Mouse (Mus musculus) testis, adult 2 months (tissue): ENCODE results near the gene Lad1. TPM values are rescaled to one million over a fixed set of nuclear protein-coding genes. Genes with fewer than 3 reads are reported as not detected.
A peak's percentile ranks its signal among the peaks of the same experiment; 100 is the strongest.

Source experiments
- H3K27ac ChIP-seq: fragments of 200-500 bp; 2 replicates; pipeline ENCODE4 v1.5.1; 2012; ENCODE audit warnings: low read depth, low read length; ENCODE audit not compliant: control insufficient read depth, insufficient read depth
- H3K27me3 ChIP-seq: fragments of 200-500 bp; 2 replicates; pipeline ENCODE4 v1.6.1; 2012; ENCODE audit warnings: mild to moderate bottlenecking, low read length, moderate library complexity; ENCODE audit not compliant: control insufficient read depth, insufficient read depth
- H3K36me3 ChIP-seq: fragments of 200-500 bp; 2 replicates; pipeline ENCODE4 v1.6.1; 2012; ENCODE audit warnings: mild to moderate bottlenecking, low read length; ENCODE audit not compliant: control insufficient read depth, insufficient read depth
- H3K4me1 ChIP-seq: fragments of 200-500 bp; 2 replicates; pipeline ENCODE4 v1.6.1; 2012; ENCODE audit warnings: low read length; ENCODE audit not compliant: control insufficient read depth, insufficient read depth
- H3K4me3 ChIP-seq: fragments of 200-500 bp; 2 replicates; pipeline ENCODE4 v1.5.1; 2012; ENCODE audit warnings: low read depth, mild to moderate bottlenecking, low read length, moderate library complexity, mixed read lengths; ENCODE audit not compliant: control insufficient read depth
- CTCF ChIP-seq: fragments of 200-500 bp; IDR thresholded peaks from 2 replicates; pipeline ENCODE4 v1.5.1; 2012; ENCODE audit warnings: low read depth, mild to moderate bottlenecking, inconsistent platforms, low read length, moderate library complexity; ENCODE audit not compliant: control insufficient read depth, insufficient read depth, insufficient replicate concordance
- POLR2A ChIP-seq: fragments of 200-500 bp; IDR thresholded peaks from 2 replicates; pipeline ENCODE4 v1.6.1; 2012; ENCODE audit warnings: low read depth, mild to moderate bottlenecking, inconsistent platforms, low read length, moderate library complexity; ENCODE audit not compliant: control insufficient read depth
- polyA plus RNA-seq: library from polyadenylated mRNA; depleted of rRNA; stranded (reverse); fragments of >200 nt; gene quantifications from 2 replicates; pipeline ENCODE4 v1.2.3, GENCODE M21; 2012

Gene Lad1
- polyA plus RNA-seq, 1 experiment = 0.15 TPM

DNA sequence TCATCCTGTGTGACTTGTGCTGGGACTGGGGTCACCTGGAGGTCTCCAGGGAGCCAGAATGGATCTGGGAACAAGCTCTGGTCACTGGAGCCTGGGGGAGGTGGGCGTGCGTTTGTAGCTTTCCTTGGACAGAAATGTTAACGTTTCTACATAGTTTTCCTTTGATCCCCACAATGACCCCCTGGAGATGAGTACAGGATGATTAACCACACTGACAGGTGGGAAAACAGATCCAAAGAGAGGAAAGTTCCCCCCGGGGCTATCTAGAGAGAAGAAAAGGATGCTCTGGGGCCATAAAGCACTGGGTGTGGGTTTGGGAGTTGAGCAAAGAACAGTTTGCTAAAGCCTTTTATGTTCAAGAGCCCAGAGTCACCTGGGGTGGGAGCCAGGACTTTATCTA is 37.7 kb upstream of the Lad1 start:
- no peak overlapping the region for H3K27ac ChIP-seq
- no peaks in the 10 kb centered on the region for H3K27me3 ChIP-seq
- no peak for TF ChIP-seq CTCF
- TF ChIP-seq POLR2A = no peak
- no peak overlapping the region for H3K4me3 ChIP-seq
- H3K36me3 ChIP-seq = no peaks in the 10 kb centered on the region
- H3K4me1 ChIP-seq = peaks cover 16% of the 10 kb centered on the region

DNA sequence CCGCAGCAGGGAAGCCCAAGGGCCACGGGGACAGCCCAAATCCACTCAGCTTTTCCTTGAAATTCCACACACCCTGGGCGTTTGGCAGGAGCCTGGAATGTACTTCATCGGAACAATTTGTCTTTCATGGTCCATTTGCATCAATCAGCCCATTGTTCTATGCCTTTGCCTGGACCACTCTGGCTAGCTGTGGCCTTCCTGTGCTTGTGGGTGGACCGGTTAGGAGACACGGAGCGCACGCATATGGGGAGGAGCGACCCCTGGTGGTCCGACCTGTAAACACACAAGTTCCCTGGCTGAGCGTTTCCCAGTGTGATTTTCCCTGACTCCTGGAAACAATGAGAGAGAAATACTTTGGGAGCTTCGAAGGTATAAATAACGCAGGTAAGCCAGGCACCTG is 37.2 kb upstream of the Lad1 start:
- H3K27ac ChIP-seq = no peak overlapping the region; the same call in 1 of the 2 replicates
- no peaks in the 10 kb centered on the region for H3K27me3 ChIP-seq
- TF ChIP-seq CTCF (peak; percentile 98), POLR2A (no peak)
- H3K4me1 ChIP-seq = peaks cover 16% of the 10 kb centered on the region
- H3K36me3 ChIP-seq = no peaks in the 10 kb centered on the region
- H3K4me3 ChIP-seq = no peak overlapping the region; the same call in 1 of the 2 replicates

GRCm38 (mm10) chr1:135782816-135783215 is 35.6 kb upstream of the Lad1 start:
- TF ChIP-seq CTCF (no peak), POLR2A (no peak)
- H3K27ac ChIP-seq = no peak overlapping the region

GRCm38 (mm10) chr1:135787799-135788198 is 30.6 kb upstream of the Lad1 start:
- no peaks in the 10 kb centered on the region for H3K27me3 ChIP-seq
- peak; percentile 57; the same call in 1 of the 2 replicates for TF ChIP-seq CTCF
- TF ChIP-seq POLR2A = no peak
- no peaks in the 10 kb centered on the region for H3K36me3 ChIP-seq
- no peak overlapping the region for H3K4me3 ChIP-seq
- H3K27ac ChIP-seq = no peak overlapping the region
- peaks cover 2% of the 10 kb centered on the region for H3K4me1 ChIP-seq

More at GRCm38 (mm10) chr1:135782816-135783215, 35.6 kb upstream of the Lad1 start:
- Histone ChIP-seq H3K4me3 (no peak overlapping the region), H3K27me3 (no peaks in the 10 kb centered on the region), H3K4me1 (peaks cover 16% of the 10 kb centered on the region), H3K36me3 (no peaks in the 10 kb centered on the region)

DNA sequence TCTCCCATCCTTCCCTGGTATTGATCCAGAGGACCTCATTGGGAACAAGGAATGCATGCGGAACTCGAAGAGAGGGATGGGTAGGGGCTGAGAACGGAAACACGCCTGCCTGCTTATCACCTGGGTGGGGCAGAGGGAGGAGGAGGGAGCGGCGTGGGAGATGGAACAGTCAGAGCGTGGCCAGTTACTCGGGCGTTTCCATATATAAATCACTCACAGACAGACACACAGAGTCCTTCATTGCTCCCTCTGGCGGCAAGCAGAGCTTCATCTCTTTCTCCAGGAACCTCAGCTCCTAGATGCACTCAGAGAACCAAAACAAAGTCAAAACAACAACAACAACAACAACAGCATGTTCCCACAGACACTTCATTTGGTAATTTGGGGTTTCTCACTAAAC is 29.7 kb upstream of the Lad1 start:
- peaks cover 6% of the 10 kb centered on the region for H3K4me1 ChIP-seq
- H3K27me3 ChIP-seq = no peaks in the 10 kb centered on the region
- no peak overlapping the region for H3K4me3 ChIP-seq
- TF ChIP-seq POLR2A (no peak), CTCF (0 out of 2 replicates have a peak, but pooled peaks have one; percentile 7)
- no peaks in the 10 kb centered on the region for H3K36me3 ChIP-seq
- H3K27ac ChIP-seq = no peak overlapping the region

- no peak overlapping the region for H3K27ac ChIP-seq
- H3K27me3 ChIP-seq = no peaks in the 10 kb centered on the region
- no peak overlapping the region for H3K4me3 ChIP-seq
- peaks cover 11% of the 10 kb centered on the region for H3K4me1 ChIP-seq
- H3K36me3 ChIP-seq = no peaks in the 10 kb centered on the region
- no peak for TF ChIP-seq POLR2A
- TF ChIP-seq CTCF = peak; percentile 75; the same call in 1 of the 2 replicates
These were observed 28.6 kb upstream of the Lad1 start for GRCm38 (mm10) chr1:135789815-135790214.

- TF ChIP-seq CTCF (no peak), POLR2A (no peak)
- Histone ChIP-seq H3K27me3 (no peaks in the 10 kb centered on the region), H3K4me1 (peaks cover 11% of the 10 kb centered on the region), H3K4me3 (no peak overlapping the region), H3K36me3 (no peaks in the 10 kb centered on the region), H3K27ac (no peak overlapping the region)
These were observed 26.1 kb upstream of the Lad1 start for GRCm38 (mm10) chr1:135792143-135792939.
